Mouse (Mus musculus): ENCODE results near the gene Tsga8. TPM values are rescaled to one million over a fixed set of nuclear protein-coding genes. Genes with fewer than 3 reads are reported as not detected.

Tsga8 gene
- not detected in 2 replicates for polyA plus RNA-seq (2012)

- Histone ChIP-seq H3K36me3 (ENCODE audit: control insufficient read depth) (no peaks in the 10 kb centered on the region), H3K27me3 (ENCODE audit: control insufficient read depth) (no peaks in the 10 kb centered on the region), H3K4me3 (replicated peaks) (no peak within 1 kb of the TSS), H3K4me1 (ENCODE audit: control insufficient read depth) (no peaks in the 10 kb centered on the region), H3K9me3 (ENCODE audit: control insufficient read depth, low read length) (peaks cover 7% of the 10 kb centered on the region)
- TF ChIP-seq GATA1 (IDR thresholded peaks at IDR 0.05; ENCODE audit: low read length) (no peak), TAL1 (IDR thresholded peaks at IDR 0.05; ENCODE audit: low read length) (no peak)
Measured at GRCm38 (mm10) chrX:83487598-83487997, at the start of gene Tsga8. Tsga8 (minus strand) TSS chrX:83487924.

All from erythroblast, embryonic 14.5 days (primary cell).